Mouse (Mus musculus): ENCODE results near the gene Slc25a21. TPM values are rescaled to one million over a fixed set of nuclear protein-coding genes. Genes with fewer than 3 reads are reported as not detected.

Gene Slc25a21
- total RNA-seq, 2 experiments from 2014 or later = 0.38 to 0.53 TPM

- no peak for DNase-seq (ENCODE audit: low spot score in 2 of 2)
Measured at GRCm38 (mm10) chr12:57185475-57185874, 11.8 kb downstream of the Slc25a21 start.

DNA sequence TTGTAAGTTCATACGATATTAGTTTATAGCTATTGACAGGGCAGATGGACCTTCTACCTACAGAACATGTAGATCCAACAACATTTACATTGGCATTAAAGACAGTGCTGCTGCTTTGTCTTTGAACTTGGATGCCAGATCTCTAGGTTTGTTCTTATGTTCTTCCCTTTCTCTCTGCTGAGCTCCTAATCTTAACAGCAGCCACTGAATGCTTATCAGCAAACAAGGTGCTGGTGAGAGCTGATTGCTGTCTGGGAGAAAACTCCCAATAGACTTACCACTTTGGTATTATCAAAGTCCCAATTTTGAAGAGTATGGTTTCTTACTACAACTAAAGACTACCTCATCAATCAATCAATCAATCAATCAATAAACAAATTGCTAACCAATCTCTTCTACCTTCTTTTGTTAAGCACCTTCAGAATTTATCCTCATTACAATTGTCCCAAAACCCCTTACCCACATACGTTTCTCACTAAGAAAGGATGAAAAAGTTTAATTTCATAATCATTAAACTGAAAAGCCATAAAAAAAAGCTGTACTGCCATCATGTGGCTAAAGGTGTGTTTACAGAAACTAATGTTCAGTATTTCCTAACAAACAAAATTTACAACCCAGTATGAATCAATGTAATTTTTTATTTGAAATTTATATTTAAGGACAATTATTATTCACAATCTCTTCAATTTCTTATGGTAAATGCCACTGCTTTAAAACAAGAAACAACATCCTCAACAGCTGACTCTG lies 12.7 kb downstream of the Slc25a21 start:
- no peak for DNase-seq (ENCODE audit: low spot score in 2 of 2)

DNA sequence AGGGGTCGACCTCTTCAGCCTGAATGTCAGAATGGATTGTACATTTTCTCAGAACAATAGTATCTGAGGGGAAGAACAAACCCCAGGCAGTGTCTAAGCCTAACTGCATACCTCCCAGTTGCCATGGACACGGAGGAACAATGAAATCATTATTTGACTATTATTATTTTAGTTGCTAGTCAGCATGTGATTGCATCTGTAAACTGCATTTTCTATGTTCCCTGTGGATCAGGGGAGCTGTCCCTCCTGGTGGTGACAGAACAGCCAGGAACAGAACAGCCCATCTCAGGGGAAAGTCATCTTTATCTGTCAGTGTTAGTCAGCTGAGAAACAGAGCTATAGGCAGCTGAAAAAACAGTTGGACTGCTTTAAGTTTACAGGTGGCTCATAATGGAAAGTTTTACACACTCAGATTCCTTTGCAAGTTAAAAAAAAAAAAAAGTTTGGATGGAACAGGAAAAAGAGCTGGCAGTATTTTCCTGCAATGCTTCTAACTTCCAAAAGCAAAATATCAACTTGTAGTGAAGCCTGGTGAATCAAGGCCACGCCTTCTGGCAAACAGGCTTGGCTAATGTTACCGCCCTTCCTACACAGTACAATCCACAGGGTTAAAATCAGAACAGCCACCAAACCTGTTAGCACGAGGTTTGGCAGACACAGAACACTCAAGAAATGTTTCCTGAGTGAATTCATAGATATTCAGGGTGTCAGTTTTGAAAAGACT lies 17.6 kb downstream of the Slc25a21 start:
- DNase-seq (ENCODE audit: low spot score in 2 of 2) = no peak

- no peak for DNase-seq (ENCODE audit: low spot score in 2 of 2)
Measured at GRCm38 (mm10) chr12:57178818-57179217, 18.5 kb downstream of the Slc25a21 start.

GRCm38 (mm10) chr12:57163294-57163693 lies 34.0 kb downstream of the Slc25a21 start:
- no peak for DNase-seq (ENCODE audit: low spot score in 2 of 2)

DNA sequence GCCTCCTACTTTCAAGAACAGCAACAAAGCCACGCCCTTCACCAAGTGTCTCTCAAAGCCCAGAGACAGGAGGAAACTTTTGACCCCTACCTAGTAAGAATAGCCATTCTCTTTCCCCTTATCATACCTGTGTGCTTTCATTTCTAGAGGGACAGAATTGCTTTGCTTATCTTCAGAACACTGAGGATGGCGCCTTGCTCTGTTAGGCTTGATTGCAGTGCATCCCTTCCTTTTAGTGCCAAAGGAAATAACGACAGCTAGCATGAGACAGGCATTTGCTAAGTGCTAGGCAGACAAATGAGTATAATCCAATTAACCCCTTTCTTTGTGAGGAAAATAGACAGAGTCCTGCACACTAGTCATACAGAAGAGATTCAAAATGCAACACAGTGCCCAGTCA lies 34.4 kb downstream of the Slc25a21 start:
- DNase-seq (ENCODE audit: low spot score in 2 of 2) = no peak

GRCm38 (mm10) chr12:57159904-57160303 lies 37.4 kb downstream of the Slc25a21 start:
- DNase-seq (ENCODE audit: low spot score in 2 of 2) = no peak

DNA sequence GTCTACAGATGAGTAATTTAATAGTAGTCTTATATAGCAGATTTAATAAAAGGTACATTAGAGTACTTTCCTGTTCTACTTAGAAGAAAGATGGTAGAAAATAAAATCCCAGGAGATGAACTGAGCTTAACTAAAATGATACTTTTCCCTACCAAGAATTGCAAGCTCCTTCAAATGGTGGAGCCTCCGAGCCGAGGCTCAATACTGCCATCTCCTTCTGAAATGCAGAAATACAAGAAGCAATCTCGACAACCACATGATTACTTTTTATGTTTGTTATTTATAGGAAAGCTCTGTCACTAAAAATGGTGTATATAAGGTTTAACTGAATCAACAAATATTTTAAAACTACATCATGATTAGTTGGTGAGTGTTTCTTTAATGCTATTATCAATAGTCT lies 39.0 kb downstream of the Slc25a21 start:
- DNase-seq (ENCODE audit: low spot score in 2 of 2) = no peak

GRCm38 (mm10) chr12:57138937-57139336 lies 58.3 kb downstream of the Slc25a21 start:
- DNase-seq (ENCODE audit: low spot score in 2 of 2) = no peak

DNA sequence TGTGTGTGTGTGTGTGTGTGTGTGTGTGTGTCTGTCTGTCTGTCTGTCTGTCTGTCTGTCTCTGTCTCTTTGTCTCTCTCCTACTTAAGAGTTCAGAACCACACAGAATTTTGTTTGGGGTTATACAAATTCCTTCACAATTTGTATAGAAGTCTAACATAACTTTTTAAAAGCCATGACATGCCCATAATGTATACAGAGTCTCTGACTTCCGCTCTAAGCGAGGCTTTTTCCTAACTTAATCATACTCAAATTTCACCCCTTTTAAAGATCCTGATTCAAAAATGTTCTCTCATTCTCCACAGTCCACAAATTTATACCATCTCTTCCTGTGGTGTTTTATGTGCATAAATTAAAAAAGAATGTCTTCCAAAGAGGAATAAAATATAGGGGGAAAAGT lies 59.5 kb downstream of the Slc25a21 start:
- no peak for DNase-seq (ENCODE audit: low spot score in 2 of 2)

GRCm38 (mm10) chr12:57118602-57119001 lies 78.7 kb downstream of the Slc25a21 start:
- DNase-seq (ENCODE audit: low spot score in 2 of 2) = no peak

DNA sequence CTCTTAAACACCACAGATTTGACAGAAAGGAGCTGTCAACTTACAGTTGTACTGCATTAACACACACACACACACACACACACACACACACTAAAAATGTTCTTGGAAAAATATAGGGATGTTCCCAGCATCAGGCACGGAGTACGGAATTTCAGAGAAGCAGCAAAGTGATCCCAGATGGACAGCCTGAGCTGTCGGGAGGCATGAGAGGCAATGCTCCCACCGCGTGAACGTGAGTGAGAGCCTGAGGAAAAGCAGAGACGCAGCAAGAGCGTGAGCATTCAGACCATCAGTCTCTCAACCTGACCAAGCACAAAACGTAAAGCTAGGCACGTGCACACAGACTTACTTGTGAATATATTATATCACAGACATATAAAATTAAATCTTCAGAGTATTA lies 81.8 kb downstream of the Slc25a21 start:
- DNase-seq (ENCODE audit: low spot score in 2 of 2) = no peak

DNA sequence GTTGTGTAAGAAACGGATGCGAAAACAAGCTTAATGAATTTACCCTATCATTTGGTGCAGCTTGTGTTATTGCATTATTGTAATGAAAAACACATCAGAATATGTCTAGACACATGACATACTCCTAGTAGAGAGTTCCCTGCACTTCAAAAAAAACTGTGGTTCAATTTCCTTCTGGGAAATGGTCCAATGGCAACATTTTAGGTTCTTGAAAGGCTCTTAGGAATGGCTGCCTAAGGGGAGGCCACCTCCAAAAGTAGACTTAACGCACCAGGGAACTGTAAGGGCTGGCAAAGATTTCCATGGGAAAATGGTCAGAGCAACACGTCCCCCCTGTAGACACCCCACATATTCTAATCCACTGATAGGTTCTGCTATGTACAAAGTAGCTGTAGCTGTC lies 87.9 kb downstream of the Slc25a21 start:
- no peak for DNase-seq (ENCODE audit: low spot score in 2 of 2)

DNA sequence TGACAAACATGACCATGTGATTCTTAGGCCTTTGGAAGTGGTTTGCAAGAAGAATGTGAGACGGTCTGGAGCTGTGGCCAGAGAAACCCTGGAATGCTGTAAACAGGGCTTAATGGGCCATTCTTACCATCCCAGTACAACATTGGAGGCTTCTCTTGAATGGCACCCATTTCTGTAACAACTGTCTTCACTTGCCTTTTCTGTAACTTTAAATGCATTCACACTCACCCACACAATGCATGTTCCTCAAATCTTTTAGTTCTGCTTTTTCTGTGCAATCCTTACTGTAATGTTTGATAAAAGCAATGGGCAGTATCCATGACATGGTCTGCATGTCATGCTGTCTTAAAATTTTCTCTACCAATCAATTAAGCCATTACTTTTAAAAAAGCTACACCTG lies 95.0 kb downstream of the Slc25a21 start:
- DNase-seq (ENCODE audit: low spot score in 2 of 2) = no peak

GRCm38 (mm10) chr12:57100549-57100948 lies 96.7 kb downstream of the Slc25a21 start:
- no peak for DNase-seq (ENCODE audit: low spot score in 2 of 2)

DNA sequence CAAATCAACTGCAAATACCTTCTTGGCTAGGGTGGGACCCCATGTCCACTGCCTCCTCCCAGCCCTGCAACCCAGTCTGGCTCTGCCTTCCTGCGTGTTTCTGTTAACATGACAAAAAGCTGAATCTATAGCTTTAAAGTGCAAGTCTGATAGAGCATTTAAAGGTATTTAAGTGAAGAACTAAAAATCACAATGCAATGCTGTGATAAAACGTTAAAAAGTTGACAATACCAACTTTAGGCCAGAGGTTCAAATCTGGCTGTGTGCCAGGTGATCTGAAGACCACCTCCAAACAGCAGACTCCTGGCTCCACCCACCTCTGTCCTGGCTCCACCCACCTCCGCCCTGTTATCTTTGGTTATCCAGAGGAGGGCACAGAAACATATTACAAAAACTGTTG lies 98.2 kb downstream of the Slc25a21 start:
- no peak for DNase-seq (ENCODE audit: low spot score in 2 of 2)

- DNase-seq (ENCODE audit: low spot score in 2 of 2) = no peak
Measured at GRCm38 (mm10) chr12:57098371-57098770, 98.9 kb downstream of the Slc25a21 start.

GRCm38 (mm10) chr12:57093107-57093506 lies 104.2 kb downstream of the Slc25a21 start:
- DNase-seq (ENCODE audit: low spot score in 2 of 2) = no peak

- DNase-seq (ENCODE audit: low spot score in 2 of 2) = no peak
Measured at GRCm38 (mm10) chr12:57084519-57084918, 112.8 kb downstream of the Slc25a21 start.

GRCm38 (mm10) chr12:57083533-57083932 lies 113.7 kb downstream of the Slc25a21 start:
- DNase-seq (ENCODE audit: low spot score in 2 of 2) = no peak

GRCm38 (mm10) chr12:57076606-57077005 lies 120.7 kb downstream of the Slc25a21 start:
- DNase-seq (ENCODE audit: low spot score in 2 of 2) = no peak

- no peak for DNase-seq (ENCODE audit: low spot score in 2 of 2)
Measured at GRCm38 (mm10) chr12:57072616-57073015, 124.7 kb downstream of the Slc25a21 start.

DNA sequence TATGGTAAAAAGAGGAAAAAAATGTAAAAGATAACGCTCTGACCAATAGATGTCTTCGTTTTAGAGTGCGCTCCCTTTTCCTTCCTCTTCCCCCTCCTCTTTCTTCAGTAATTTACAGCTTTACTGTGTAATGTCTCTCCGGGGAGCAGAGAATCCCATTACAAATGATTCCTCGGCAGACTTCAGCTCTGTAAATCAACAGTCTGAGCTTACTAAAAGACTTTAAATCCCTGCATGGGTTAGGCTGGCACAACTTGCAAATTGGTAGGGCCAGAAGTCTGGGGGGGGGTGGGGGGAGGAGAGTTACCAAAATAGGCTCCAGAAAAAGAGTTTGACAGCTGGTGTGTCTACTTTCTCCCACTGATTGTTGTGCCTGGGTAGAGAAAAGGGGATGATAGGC lies 128.7 kb downstream of the Slc25a21 start:
- no peak for DNase-seq (ENCODE audit: low spot score in 2 of 2)
